Mouse (Mus musculus): ENCODE data around the gene Tfap2e.

Tfap2e gene

GRCm38 (mm10) chr4:126752024-126752607 is 16.1 kb upstream of the Tfap2e start:
- no peak for DNase-seq (ENCODE audit: low spot score in 2 of 2)

DNA sequence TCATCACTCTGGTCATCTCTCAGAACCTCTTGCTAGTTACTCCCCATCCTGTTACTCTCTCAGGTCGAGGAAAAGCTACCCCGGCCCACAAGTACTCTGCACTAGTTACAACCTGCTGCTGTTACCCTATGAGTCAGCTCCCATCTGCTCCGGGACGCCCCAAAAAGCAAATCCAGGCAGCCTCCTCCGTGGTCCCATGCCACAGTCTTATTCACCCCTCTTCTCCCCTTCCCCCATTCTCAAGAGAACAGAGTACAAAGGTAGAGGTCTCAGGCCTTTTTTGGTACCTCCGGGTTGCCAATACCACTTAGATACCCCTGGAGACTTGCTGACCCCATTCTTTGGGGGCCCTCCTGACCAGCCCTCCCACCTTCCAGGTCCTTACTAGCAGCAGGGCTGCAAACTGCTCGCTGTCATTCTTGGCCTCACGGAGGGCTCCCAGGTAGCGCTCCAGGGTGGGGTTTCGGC is 15.6 kb upstream of the Tfap2e start:
- no peak for DNase-seq (ENCODE audit: low spot score in 2 of 2)

DNA sequence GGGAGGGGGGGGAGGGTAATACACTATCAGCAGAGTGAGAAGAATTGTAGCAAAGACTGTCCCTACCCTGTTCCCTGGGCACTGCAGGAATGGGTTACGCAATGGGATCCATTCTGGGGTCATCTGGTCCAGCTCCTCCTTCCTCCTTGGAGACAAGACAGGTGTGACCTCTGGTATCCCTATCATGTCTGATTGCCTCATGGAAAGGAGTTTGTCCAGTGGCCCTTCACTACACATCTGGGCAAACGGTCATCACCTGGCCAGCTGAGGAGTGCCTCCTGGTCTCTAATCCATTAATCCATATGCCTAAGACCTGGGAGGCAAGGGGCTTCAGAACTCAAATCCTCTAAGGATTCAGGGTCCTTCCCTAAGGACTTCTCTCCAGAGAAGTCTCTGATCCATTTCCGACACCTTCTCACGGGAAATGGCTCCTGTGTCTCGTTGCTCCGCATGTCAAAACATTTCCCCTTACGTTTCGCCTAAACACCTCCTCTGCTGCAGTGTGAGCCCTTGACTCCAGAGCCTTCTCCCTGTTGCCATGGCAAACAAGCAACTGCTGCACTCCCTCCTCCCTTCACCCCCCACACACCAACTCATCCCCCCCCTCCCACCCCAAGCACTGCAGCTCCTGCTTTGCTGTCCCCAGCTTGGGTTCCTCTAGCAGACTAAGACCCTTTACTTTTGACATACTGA is 15.0 kb upstream of the Tfap2e start:
- DNase-seq (ENCODE audit: low spot score in 2 of 2), result no peak

DNA sequence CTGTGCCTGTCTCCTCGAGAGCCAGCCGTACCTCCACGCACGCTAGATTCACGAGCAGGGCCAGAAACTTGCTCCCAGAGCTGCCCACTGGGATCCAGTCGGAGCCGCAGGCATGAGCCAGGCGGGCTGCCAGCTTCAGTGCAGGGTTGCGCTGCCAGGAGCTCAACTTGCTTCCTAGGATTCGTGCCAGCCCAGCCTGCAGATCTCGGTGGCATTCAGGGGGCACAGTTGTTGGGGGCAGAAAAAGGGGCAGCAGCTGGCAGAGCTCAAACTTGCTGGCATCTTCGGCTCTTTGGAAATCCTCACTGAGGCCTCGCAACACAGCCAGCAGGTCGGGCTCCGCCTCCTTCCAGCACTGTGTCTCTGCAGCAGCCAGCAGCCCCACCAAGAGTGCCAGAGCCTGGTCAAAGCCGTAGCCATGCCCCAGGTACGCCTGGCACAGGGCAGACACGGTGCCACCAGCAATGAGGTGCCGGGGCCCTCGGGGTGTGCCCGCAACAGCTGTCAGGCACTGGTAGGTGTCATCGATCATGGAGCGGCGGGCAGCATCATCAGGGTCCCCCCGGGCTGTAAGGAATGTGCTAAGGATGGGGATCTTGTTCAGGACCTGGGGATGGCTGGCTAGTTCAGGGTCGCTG is 14.1 kb upstream of the Tfap2e start:
- DNase-seq (ENCODE audit: low spot score in 2 of 2), result peak in 1 of 2 experiments; percentile 49

- DNase-seq (ENCODE audit: low spot score in 2 of 2), result no peak
Observed at GRCm38 (mm10) chr4:126749553-126749952, 13.5 kb upstream of the Tfap2e start.

- no peak for DNase-seq (ENCODE audit: low spot score in 2 of 2)
Observed at GRCm38 (mm10) chr4:126748381-126748780, 12.3 kb upstream of the Tfap2e start.

- no peak for DNase-seq (ENCODE audit: low spot score in 2 of 2)
Observed at GRCm38 (mm10) chr4:126746194-126746840, 10.3 kb upstream of the Tfap2e start.

DNA sequence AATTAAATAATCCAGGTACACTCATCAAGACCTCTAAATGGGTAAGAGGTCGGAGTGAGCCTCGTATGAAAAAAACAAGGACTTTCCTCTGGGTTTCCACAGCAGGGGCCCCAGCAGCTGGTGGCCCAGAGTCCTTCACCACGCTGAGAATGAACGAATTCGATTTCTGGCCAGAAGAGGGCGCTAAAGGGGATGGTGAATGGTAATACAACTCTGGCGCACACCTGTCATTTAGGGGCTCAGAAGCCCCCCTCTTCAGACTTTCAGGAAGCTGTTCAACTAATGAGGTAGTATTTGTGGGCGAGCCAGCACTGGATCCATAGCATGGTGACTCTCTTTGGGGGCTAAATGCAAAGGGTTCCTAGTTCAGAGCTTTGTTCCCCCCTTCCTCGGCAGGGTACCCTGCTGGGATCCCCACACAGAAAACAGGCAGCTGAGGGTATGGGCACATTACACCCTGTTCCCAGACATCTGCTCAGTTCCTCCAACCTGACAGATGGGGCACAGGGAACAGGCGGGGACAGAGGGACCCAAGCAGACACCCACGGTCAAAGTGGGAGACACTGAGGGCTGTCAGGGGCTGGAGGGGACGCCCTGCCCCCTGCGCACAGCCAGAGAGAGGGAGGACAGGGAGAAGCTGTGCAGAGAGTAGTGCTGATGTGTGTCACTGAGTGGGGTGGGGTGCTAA is 9.6 kb upstream of the Tfap2e start:
- DNase-seq (ENCODE audit: low spot score in 2 of 2), result no peak

DNA sequence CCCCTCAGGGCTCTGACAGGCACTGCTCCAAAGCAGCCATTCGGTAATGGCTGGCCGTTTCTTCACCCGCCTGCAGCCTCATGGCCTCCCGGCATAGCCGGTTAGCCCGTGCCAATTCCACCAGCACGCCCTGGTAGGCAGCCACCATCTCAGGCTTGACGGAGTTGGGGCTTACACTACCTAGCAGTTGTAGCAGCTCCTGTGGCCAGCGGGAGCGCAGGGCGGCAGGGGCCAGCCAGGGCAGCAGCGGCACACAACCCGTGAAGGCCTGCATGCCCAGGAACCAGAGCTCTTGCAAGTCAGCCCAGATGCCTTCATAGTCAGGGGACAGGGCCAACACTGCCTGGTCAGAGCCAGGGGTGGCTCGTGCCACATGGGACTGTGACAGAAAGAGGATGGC is 8.8 kb upstream of the Tfap2e start:
- no peak for DNase-seq (ENCODE audit: low spot score in 2 of 2)

GRCm38 (mm10) chr4:126743713-126744112 is 7.7 kb upstream of the Tfap2e start:
- no peak for DNase-seq (ENCODE audit: low spot score in 2 of 2)

GRCm38 (mm10) chr4:126742976-126743375 is 6.9 kb upstream of the Tfap2e start:
- no peak for DNase-seq (ENCODE audit: low spot score in 2 of 2)

- peak; percentile 64 to 76 for DNase-seq (ENCODE audit: low spot score in 2 of 2)
Observed at GRCm38 (mm10) chr4:126741448-126741847, 5.4 kb upstream of the Tfap2e start.

- no peak for DNase-seq (ENCODE audit: low spot score in 2 of 2)
Observed at GRCm38 (mm10) chr4:126739966-126740676, 4.1 kb upstream of the Tfap2e start.

GRCm38 (mm10) chr4:126735382-126736000 is 549 bp downstream of the Tfap2e start:
- DNase-seq (ENCODE audit: low spot score in 2 of 2), result no peak

DNA sequence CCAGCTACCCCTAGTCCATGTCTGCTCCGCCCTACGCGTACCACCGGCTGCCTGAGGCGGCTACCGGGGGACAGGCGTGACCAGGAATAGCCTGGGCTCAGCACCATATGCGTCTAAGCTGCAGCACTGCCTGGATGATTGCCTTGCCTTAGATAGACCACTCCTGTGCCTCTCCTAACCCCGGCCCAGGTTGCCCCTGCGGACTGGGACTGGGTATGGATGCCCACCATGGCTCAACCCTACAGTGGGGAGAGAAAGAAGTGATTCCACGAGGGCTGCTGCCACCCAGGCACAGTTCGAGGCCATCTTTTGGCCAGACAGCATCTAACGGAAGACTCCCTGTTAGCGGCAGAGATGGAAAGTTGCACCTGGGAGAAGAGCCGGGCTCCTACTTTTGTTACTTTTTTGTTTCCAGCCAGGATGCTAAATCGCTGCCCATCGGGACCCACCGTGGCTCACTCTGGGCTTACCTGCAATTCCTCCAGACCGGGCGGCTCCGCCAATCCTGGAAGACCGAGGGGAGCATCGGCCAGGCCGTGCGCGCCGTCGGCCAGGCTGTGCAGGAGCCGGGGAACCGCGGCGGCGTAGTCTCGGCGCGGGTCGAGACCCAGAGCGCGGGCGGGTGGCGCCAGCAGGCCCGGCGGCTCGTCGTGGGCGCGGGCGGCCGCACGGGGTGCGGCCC is 1.2 kb downstream of the Tfap2e start:
- DNase-seq (ENCODE audit: low spot score in 2 of 2), result no peak

GRCm38 (mm10) chr4:126734001-126734603 is 1.9 kb downstream of the Tfap2e start:
- DNase-seq (ENCODE audit: low spot score in 2 of 2), result no peak

GRCm38 (mm10) chr4:126732531-126733380 is 3.3 kb downstream of the Tfap2e start:
- DNase-seq (ENCODE audit: low spot score in 2 of 2), result no peak

DNA sequence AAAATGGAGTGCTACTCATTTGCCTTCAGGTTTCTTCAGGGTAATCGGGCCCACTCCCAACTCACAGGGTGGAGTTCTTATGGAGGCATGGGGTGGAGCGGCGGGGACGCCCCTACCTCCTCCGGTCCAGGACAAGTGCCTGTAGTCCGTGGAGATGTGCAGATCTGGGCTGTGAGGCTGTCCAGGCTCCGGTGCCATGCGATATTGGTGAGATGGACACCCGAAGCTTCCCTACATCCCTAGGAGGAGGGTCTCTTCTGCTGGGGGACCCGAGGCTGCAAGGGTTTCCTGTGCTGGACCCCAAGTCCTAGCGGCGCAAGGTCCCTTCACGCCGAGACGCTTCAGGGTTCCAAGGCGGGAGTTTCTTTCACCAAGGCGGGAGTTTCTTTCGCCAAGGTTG is 3.9 kb downstream of the Tfap2e start:
- DNase-seq (ENCODE audit: low spot score in 2 of 2), result no peak

DNA sequence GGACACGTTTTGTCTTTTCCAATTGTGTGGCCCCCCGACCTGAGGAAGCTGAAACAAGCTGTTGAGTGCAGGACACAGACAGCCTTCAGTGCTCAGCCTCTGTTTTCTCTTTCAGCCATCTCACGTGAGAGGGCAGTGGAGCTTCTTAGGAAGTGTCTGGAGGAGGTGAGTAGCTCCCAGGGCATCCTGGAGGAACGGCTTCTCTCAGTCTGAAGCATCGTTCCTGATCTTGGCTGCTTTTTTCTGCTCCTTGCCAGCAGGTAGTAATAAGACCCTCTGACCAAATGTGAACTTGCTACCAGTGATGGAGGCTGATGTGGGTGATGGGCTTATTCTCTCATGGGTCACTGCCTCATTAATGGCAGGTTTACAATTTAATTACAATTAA is 28.6 kb downstream of the Tfap2e start:
- no peak for DNase-seq (ENCODE audit: low spot score in 2 of 2)

Measured in urinary bladder, postnatal 36 days (tissue).